Mouse (Mus musculus): Measurements from ENCODE around the gene Cdk5rap3.

GRCm38 (mm10) chr11:96934921-96935356, 18.6 kb upstream of the Cdk5rap3 start:
- TF ChIP-seq GATA1 (IDR thresholded peaks at IDR 0.05; ENCODE audit: borderline replicate concordance, low read length) (no peak), FLI1 (IDR thresholded peaks at IDR 0.05; ENCODE audit: low read length) (no peak)

Data from megakaryocyte, embryonic 14.5 days (primary cell).